Mouse (Mus musculus) megakaryocyte progenitor cell, adult 5-6 weeks (primary cell): Measurements from ENCODE around the gene Zfp109. TPM values are rescaled to one million over a fixed set of nuclear protein-coding genes. Genes with fewer than 3 reads are reported as not detected.
"Not testable (repeated sequence)": the region's sequence is repeated elsewhere in the genome, so short reads cannot be mapped to it uniquely, and the experiment has no call there.

ENCODE experiments used
- ATAC-seq: replicated peaks from 2 replicates; pipeline ENCODE4 v1.8.0; 2016; ENCODE audit warnings: mild to moderate bottlenecking, moderate TSS enrichment, inconsistent platforms; ENCODE audit not compliant: poor library complexity
- total RNA-seq, 2 experiments: library from RNA; stranded (forward) in 1 of 2; stranded (reverse) in 1 of 2; fragments of 157-497, 149-512 nt in 1 of 2; fragments of 200-1000 nt in 1 of 2; gene quantifications; 2 replicates each; pipeline versions ENCODE4 v1.2.3 to v1.2.4; 2015 to 2017

The Zfp109 gene
- 4.7 and 6.0 TPM in 2 replicates for total RNA-seq (2015)
- total RNA-seq (2017) = 10.3 and 11.0 TPM in 2 replicates

GRCm38 (mm10) chr7:24237040-24237791 lies at the start of gene Zfp109:
Gene Zfp109, minus strand, starts transcription at chr7:24237560.
- peak; percentile 96 for ATAC-seq

GRCm38 (mm10) chr7:24286916-24287315 lies 49.6 kb upstream of the Zfp109 start:
- ATAC-seq = no peak

GRCm38 (mm10) chr7:24286090-24286489 lies 48.7 kb upstream of the Zfp109 start:
- peak; percentile 57; the same call in 1 of the 2 replicates for ATAC-seq

GRCm38 (mm10) chr7:24280858-24281145 lies 43.4 kb upstream of the Zfp109 start:
- ATAC-seq = no peak

GRCm38 (mm10) chr7:24280031-24280857 lies 42.9 kb upstream of the Zfp109 start:
- ATAC-seq = no peak

- ATAC-seq = not testable (repeated sequence)
These were observed 41.4 kb upstream of the Zfp109 start for GRCm38 (mm10) chr7:24278771-24279170.

- no peak for ATAC-seq
These were observed 37.1 kb upstream of the Zfp109 start for GRCm38 (mm10) chr7:24274456-24274855.

- no peak for ATAC-seq
These were observed 33.8 kb upstream of the Zfp109 start for GRCm38 (mm10) chr7:24271191-24271590.

- ATAC-seq = peak; percentile 97
These were observed 32.9 kb upstream of the Zfp109 start, which contains the start of gene Zfp93 for GRCm38 (mm10) chr7:24270288-24270672. Gene Zfp93, plus strand, starts transcription at chr7:24270420.

- no peak for ATAC-seq
These were observed 32.4 kb upstream of the Zfp109 start for GRCm38 (mm10) chr7:24269667-24270287.

GRCm38 (mm10) chr7:24269256-24269655 lies 31.9 kb upstream of the Zfp109 start:
- ATAC-seq = no peak

GRCm38 (mm10) chr7:24268176-24269155 lies 31.1 kb upstream of the Zfp109 start:
- ATAC-seq = no peak

- no peak for ATAC-seq
These were observed 22.6 kb upstream of the Zfp109 start for GRCm38 (mm10) chr7:24260000-24260312.

GRCm38 (mm10) chr7:24259306-24259999 lies 22.1 kb upstream of the Zfp109 start:
- ATAC-seq = no peak

GRCm38 (mm10) chr7:24254633-24255474 lies 17.5 kb upstream of the Zfp109 start, which contains the start of gene Zfp108:
Gene Zfp108, plus strand, starts transcription at chr7:24254794.
- ATAC-seq = peak; percentile 96

GRCm38 (mm10) chr7:24253779-24254615 lies 16.6 kb upstream of the Zfp109 start:
- ATAC-seq = no peak

- ATAC-seq = no peak
These were observed 26.0 kb downstream of the Zfp109 start, which contains the start of gene Zfp111 for GRCm38 (mm10) chr7:24211343-24211742. Gene Zfp111, minus strand, starts transcription at chr7:24211443.

- ATAC-seq = no peak
These were observed 27.1 kb downstream of the Zfp109 start for GRCm38 (mm10) chr7:24210296-24210695.
